8 mouse cellular contexts compared by ENCODE assay signal in the genomic region with DNA sequence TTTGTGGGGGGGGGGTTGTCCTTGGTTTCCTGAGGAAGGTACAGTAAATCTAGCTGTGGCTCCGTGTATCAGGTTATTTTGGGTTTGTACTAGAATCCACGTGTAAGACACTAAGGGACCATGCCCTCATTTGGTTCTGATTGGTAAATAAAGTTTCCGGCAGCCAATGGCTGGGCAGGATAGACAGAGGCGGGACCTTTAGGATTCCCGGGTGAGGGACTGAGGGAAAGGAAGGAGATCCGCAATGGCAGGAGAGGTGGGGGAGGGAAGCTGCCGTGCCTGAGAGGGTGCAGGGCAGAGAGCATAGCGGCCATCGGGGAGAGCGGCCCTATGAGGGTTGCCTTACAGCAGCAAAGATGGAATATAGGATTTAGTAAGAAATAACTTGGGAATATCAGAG. TPM values are rescaled to one million over a fixed set of nuclear protein-coding genes. Genes with fewer than 3 reads are reported as not detected.
A peak's percentile ranks its signal among the peaks of the same experiment; 100 is the strongest.
DNase-seq lines count a peak whose midpoint lies in the region; ATAC-seq lines count a peak whose summit lies in the region.

No protein-coding gene starts in this region.

- no peak overlapping the region for H3K27ac ChIP-seq in heart, embryonic 16.5 days (ENCODE audit: low read length)

- peak overlapping the region; percentile 13 for H3K4me3 ChIP-seq in heart, embryonic 16.5 days (ENCODE audit: low read length)

- H3K9me3 ChIP-seq in heart, embryonic 16.5 days (replicated peaks; ENCODE audit: control insufficient read depth, low read length), result no peaks in the 10 kb centered on the region

- H3K4me2 ChIP-seq in heart, embryonic 16.5 days (ENCODE audit: low read depth, low read length), result peak overlapping the region; percentile 51

- H3K9ac ChIP-seq in heart, embryonic 16.5 days (ENCODE audit: low read length), result no peak overlapping the region

- H3K36me3 ChIP-seq in heart, embryonic 16.5 days (ENCODE audit: control insufficient read depth, insufficient read depth), result 0 out of 2 replicates have a peak, but pooled peaks cover 2% of the 10 kb centered on the region

- peak; percentile 71; the same call in 1 of the 2 replicates for ATAC-seq in heart, embryonic 16.5 days (replicated peaks; ENCODE audit: extremely low read depth, insufficient read depth, low FRiP score)

- 16% methylated on average over 10 of the region's 10 CpGs for WGBS in heart, embryonic 16.5 days

- no peaks in the 10 kb centered on the region for H3K27me3 ChIP-seq in heart, embryonic 16.5 days (ENCODE audit: control insufficient read depth, insufficient read depth, low read length)

- H3K4me1 ChIP-seq in heart, embryonic 16.5 days (ENCODE audit: control insufficient read depth, insufficient read depth, low read length), result no peaks in the 10 kb centered on the region

- peak; percentile 48 for DNase-seq in Muller cell, postnatal 12 days (ENCODE audit: inconsistent ontology term)
- peak; percentile 58 to 61 for DNase-seq in adrenal gland, postnatal 36 days
- peak; percentile 60 for DNase-seq in kidney, postnatal 14 days
- peak; percentile 35 for DNase-seq in lung, postnatal 36 days
- DNase-seq in thymus, postnatal 25 days, result no peak
- DNase-seq in cerebellum, postnatal 36 days, result no peak
- no peak for DNase-seq in layer of hippocampus, adult 8-10 months (ENCODE audit: low spot score in 2 of 2)

RNA-seq across cellular contexts. Expression of gene Pdcd5, which starts 39.9 kb away (rescaled TPM):
- total RNA-seq in adrenal gland, postnatal 36 days (2021), result 10 to 100 TPM; 70.3 to 90.1 TPM
- polyA plus RNA-seq in heart, embryonic 16.5 days (2015; fragmentation: Nextera tagmentation; extraction: Ambion mirVana), result 238 and 276 TPM in 2 replicates
- total RNA-seq in layer of hippocampus, adult 8-10 months (2022), result 10 to 100 TPM; 53.4 to 59.6 (median 54.9) TPM

Comparison
In these comparisons a context has a peak if more than half of its experiments do, and no peak if none do; other contexts are left out.
1. DNase-seq: peak in Muller cell, postnatal 12 days (single experiment), adrenal gland, postnatal 36 days (2 of 2), kidney, postnatal 14 days (single experiment) and lung, postnatal 36 days (single experiment); none in thymus, postnatal 25 days (single experiment), cerebellum, postnatal 36 days (0 of 2) and layer of hippocampus, adult 8-10 months (0 of 2).